Mouse (Mus musculus): Measurements from ENCODE around the gene Cept1. TPM values are rescaled to one million over a fixed set of nuclear protein-coding genes. Genes with fewer than 3 reads are reported as not detected.

The Cept1 gene
- polyA plus RNA-seq, 1 experiment from 2014 or later = 59.4 TPM

DNA sequence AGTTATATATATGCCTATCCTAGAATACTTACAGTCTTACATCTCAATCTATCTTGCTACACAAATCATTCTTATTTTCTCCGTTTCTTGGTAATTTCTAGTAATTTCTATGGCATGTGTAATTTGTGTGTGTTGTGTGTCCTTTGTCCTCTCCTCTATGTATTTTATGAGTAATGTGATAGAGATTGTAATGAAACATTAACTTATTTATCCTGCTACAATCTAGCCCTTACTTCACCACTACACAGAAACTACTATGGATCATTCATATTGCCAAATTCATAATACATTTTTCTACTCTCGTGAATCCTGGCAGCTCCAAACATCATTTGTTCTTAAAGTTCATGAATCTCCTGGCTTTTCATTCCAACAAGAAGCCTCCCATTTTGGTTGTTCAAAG, 19.6 kb downstream of the Cept1 start:
- Histone ChIP-seq H3K36me3 (replicated peaks; ENCODE audit: insufficient read depth, low read length) (peaks cover 5% of the 10 kb centered on the region; the same call in 1 of the 2 replicates), H3K4me3 (ENCODE audit: low read depth, low read length) (no peak overlapping the region), H3K9ac (replicated peaks) (no peak overlapping the region), H3K4me2 (ENCODE audit: low read depth, low read length) (no peak overlapping the region), H3K9me3 (ENCODE audit: low read length) (no peaks in the 10 kb centered on the region), H3K27me3 (ENCODE audit: insufficient read depth, low read length) (no peaks in the 10 kb centered on the region), H3K27ac (ENCODE audit: low read depth) (no peak overlapping the region), H3K4me1 (ENCODE audit: insufficient read depth) (no peaks in the 10 kb centered on the region)
- TF ChIP-seq EP300 (IDR thresholded peaks at IDR 0.05; ENCODE audit: low read depth) = no peak
- TF ChIP-seq CTCF (IDR thresholded peaks at IDR 0.05; ENCODE audit: low read depth) = no peak
- 80% methylated on average over 2 of the region's 2 CpGs for WGBS (ENCODE audit: insufficient replicate concordance)
- DNase-seq (no peak), ATAC-seq (0 out of 2 replicates have a peak, but pooled peaks have one; percentile 56)

DNA sequence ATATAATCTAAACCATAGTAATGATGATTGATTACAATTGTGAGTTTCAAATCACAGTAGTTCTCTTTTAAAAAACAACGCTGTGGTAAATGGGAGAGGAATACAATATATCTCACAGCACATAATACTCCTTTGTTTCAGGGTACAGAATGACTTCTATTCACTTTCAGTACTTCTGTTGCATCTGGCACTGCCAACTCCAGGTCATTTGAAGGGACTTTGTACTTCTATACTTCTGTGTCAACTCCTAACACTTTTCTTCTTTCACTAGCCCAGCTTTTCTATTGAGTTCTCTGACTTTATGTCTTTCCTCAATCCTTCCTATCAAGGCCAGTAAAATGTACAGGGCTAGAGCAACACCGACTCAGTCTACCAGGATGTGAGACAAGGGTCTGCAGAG, 21.2 kb downstream of the Cept1 start:
- Histone ChIP-seq H3K4me1 (ENCODE audit: insufficient read depth) (no peaks in the 10 kb centered on the region), H3K36me3 (replicated peaks; ENCODE audit: insufficient read depth, low read length) (peaks cover 5% of the 10 kb centered on the region; the same call in 1 of the 2 replicates), H3K27me3 (ENCODE audit: insufficient read depth, low read length) (no peaks in the 10 kb centered on the region), H3K9ac (replicated peaks) (no peak overlapping the region), H3K9me3 (ENCODE audit: low read length) (no peaks in the 10 kb centered on the region), H3K4me3 (ENCODE audit: low read depth, low read length) (no peak overlapping the region), H3K4me2 (ENCODE audit: low read depth, low read length) (no peak overlapping the region), H3K27ac (ENCODE audit: low read depth) (no peak overlapping the region)
- 84% methylated on average over 2 of the region's 2 CpGs for WGBS (ENCODE audit: insufficient replicate concordance)
- no peak for DNase-seq
- TF ChIP-seq EP300 (IDR thresholded peaks at IDR 0.05; ENCODE audit: low read depth) (no peak), CTCF (IDR thresholded peaks at IDR 0.05; ENCODE audit: low read depth) (no peak)
- ATAC-seq = no peak

DNA sequence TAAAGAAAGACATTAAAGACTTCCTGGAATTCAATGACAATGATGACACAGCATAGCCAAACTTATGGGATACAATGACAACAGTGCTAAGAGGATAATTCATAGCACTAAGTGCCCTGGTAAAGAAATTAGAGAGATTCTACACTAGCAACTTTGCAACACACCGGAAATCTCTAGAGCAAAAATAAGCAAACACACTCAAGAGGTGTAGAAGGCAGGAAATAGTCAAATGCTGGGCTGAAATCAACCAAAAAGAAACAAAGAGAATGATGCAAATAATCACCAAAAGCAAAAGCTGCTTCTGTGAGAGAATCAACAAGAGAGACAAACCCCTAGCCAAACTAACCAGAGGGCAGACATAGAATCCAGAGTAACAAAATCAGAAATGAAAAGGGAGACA, 24.9 kb downstream of the Cept1 start:
- no peak overlapping the region for H3K4me3 ChIP-seq (ENCODE audit: low read depth, low read length)
- no peaks in the 10 kb centered on the region for H3K9me3 ChIP-seq (ENCODE audit: low read length)
- no peak for ATAC-seq
- 89% methylated on average over 1 of the region's 1 CpGs for WGBS (ENCODE audit: insufficient replicate concordance)
- H3K36me3 ChIP-seq (replicated peaks; ENCODE audit: insufficient read depth, low read length) = peaks cover 6% of the 10 kb centered on the region; the same call in 1 of the 2 replicates
- no peak overlapping the region for H3K9ac ChIP-seq (replicated peaks)
- no peak overlapping the region for H3K4me2 ChIP-seq (ENCODE audit: low read depth, low read length)
- TF ChIP-seq CTCF (IDR thresholded peaks at IDR 0.05; ENCODE audit: low read depth) (no peak), EP300 (IDR thresholded peaks at IDR 0.05; ENCODE audit: low read depth) (no peak)
- H3K27ac ChIP-seq (ENCODE audit: low read depth) = no peak overlapping the region
- H3K27me3 ChIP-seq (ENCODE audit: insufficient read depth, low read length) = no peaks in the 10 kb centered on the region
- H3K4me1 ChIP-seq (ENCODE audit: insufficient read depth) = no peaks in the 10 kb centered on the region
- DNase-seq = no peak

DNA sequence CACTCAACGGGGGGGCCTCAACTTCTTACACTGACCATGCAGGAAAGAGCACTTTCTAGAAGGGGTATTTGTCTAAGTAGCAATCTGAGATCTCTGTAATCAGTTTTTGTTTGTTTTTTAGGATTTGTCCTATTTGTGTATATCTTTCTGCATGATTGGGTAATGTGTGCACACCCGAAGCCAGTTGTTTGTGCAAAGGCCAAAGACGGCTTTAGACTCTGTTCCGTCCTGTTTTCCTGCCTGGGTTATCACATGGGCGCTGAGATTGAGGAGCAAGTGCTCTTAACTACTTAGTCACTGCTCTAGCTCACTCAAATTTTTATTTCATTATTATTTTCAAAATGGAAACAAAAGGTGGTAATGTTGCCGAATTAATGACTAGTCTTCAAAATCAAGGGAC, 32.6 kb downstream of the Cept1 start:
- ATAC-seq = peak; percentile 84

DNA sequence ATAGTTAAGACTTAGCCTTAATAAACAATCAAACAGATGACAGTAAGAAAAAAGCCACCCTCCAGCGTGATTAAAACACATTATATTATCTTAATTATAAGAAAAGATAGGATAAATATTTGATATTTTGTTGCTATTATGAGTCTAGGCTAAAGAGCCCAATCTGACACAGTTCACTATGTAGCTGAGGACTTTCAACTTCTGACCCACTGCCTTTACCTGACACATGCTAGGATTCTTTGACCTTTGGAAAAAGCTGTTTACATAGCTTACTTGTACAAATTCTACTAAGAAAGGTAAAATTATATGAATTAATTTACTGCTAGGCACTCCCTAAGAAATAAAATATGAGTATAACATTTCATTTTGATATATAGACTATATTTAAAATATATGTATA, 36.9 kb downstream of the Cept1 start:
- no peaks in the 10 kb centered on the region; the same call in 1 of the 2 replicates for H3K4me1 ChIP-seq (ENCODE audit: insufficient read depth)
- H3K4me2 ChIP-seq (ENCODE audit: low read depth, low read length) = no peak overlapping the region
- no peak for TF ChIP-seq CTCF (IDR thresholded peaks at IDR 0.05; ENCODE audit: low read depth)
- TF ChIP-seq EP300 (IDR thresholded peaks at IDR 0.05; ENCODE audit: low read depth) = no peak
- H3K9me3 ChIP-seq (ENCODE audit: low read length) = no peaks in the 10 kb centered on the region
- no peak overlapping the region for H3K4me3 ChIP-seq (ENCODE audit: low read depth, low read length)
- peaks cover 5% of the 10 kb centered on the region; the same call in 1 of the 2 replicates for H3K36me3 ChIP-seq (replicated peaks; ENCODE audit: insufficient read depth, low read length)
- peak; percentile 56; the same call in 1 of the 2 replicates for ATAC-seq
- no peak overlapping the region for H3K9ac ChIP-seq (replicated peaks)
- no peak overlapping the region for H3K27ac ChIP-seq (ENCODE audit: low read depth)
- 67% methylated on average over 1 of the region's 1 CpGs for WGBS (ENCODE audit: insufficient replicate concordance)
- no peaks in the 10 kb centered on the region for H3K27me3 ChIP-seq (ENCODE audit: insufficient read depth, low read length)
- no peak for DNase-seq

More for the DNA sequence above, 32.6 kb downstream of the Cept1 start:
- Histone ChIP-seq H3K27ac (ENCODE audit: low read depth) (peak overlapping the region; percentile 69), H3K9me3 (ENCODE audit: low read length) (no peaks in the 10 kb centered on the region), H3K4me1 (ENCODE audit: insufficient read depth) (no peaks in the 10 kb centered on the region; the same call in 1 of the 2 replicates), H3K4me2 (ENCODE audit: low read depth, low read length) (no peak overlapping the region), H3K4me3 (ENCODE audit: low read depth, low read length) (no peak overlapping the region), H3K9ac (replicated peaks) (no peak overlapping the region), H3K36me3 (replicated peaks; ENCODE audit: insufficient read depth, low read length) (peaks cover 5% of the 10 kb centered on the region; the same call in 1 of the 2 replicates), H3K27me3 (ENCODE audit: insufficient read depth, low read length) (no peaks in the 10 kb centered on the region)
- TF ChIP-seq CTCF (IDR thresholded peaks at IDR 0.05; ENCODE audit: low read depth) (no peak), EP300 (IDR thresholded peaks at IDR 0.05; ENCODE audit: low read depth) (no peak; the same call in 1 of the 2 replicates)
- no peak for DNase-seq
- 55% methylated on average over 6 of the region's 6 CpGs for WGBS (ENCODE audit: insufficient replicate concordance)

DNA sequence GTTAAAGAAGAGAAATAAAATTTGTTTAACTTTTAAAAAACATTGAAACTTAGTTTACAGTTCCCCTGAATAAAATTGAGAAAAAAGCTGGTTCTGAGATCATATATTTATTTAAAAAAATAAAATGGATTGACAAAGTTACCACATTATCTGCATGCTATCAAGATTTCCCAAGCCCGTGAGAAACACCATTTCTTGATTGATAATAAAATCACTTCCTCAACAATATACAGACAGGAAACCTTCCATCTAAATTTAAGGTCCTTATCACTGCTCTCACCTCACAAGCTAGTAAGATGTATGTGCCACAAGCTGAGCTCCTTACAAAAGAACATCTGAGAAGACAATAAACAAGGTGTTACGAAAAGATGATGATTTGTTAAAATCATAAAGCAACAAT, 44.7 kb downstream of the Cept1 start:
- H3K27me3 ChIP-seq (ENCODE audit: insufficient read depth, low read length) = no peaks in the 10 kb centered on the region
- WGBS (ENCODE audit: insufficient replicate concordance) = 75% methylated on average over 2 of the region's 2 CpGs

More for the DNA sequence above, 44.7 kb downstream of the Cept1 start:
- TF ChIP-seq EP300 (IDR thresholded peaks at IDR 0.05; ENCODE audit: low read depth) = no peak
- TF ChIP-seq CTCF (IDR thresholded peaks at IDR 0.05; ENCODE audit: low read depth) = no peak
- Histone ChIP-seq H3K36me3 (replicated peaks; ENCODE audit: insufficient read depth, low read length) (peaks cover 34% of the 10 kb centered on the region), H3K4me1 (ENCODE audit: insufficient read depth) (peaks cover 14% of the 10 kb centered on the region), H3K4me2 (ENCODE audit: low read depth, low read length) (no peak overlapping the region), H3K27ac (ENCODE audit: low read depth) (no peak overlapping the region), H3K9me3 (ENCODE audit: low read length) (no peaks in the 10 kb centered on the region), H3K4me3 (ENCODE audit: low read depth, low read length) (no peak overlapping the region), H3K9ac (replicated peaks) (no peak overlapping the region)
- no peak for ATAC-seq
- no peak for DNase-seq

Data from liver, postnatal 0 days (tissue).